Mouse (Mus musculus) ovary, postnatal 10 days (tissue): ENCODE data around the gene Nbea.

ENCODE experiments used
- DNase-seq: peaks from one replicate; pipeline ENCODE4 v3.0.0; 2022; ENCODE audit warnings: low spot score

Nbea gene

GRCm38 (mm10) chr3:55783171-55784081 lies 400.1 kb downstream of the Nbea start:
- no peak for DNase-seq

GRCm38 (mm10) chr3:55782771-55783170 lies 400.7 kb downstream of the Nbea start:
- no peak for DNase-seq

- DNase-seq, result no peak
These were observed 401.3 kb downstream of the Nbea start, which contains the start of gene Mab21l1 for GRCm38 (mm10) chr3:55782056-55782687. Gene Mab21l1 (plus strand): TSS chr3:55782510.

GRCm38 (mm10) chr3:55781429-55782055 lies 402.0 kb downstream of the Nbea start:
- DNase-seq, result no peak

GRCm38 (mm10) chr3:55780120-55781070 lies 403.1 kb downstream of the Nbea start:
- DNase-seq, result no peak

GRCm38 (mm10) chr3:55778764-55779730 lies 404.5 kb downstream of the Nbea start:
- no peak for DNase-seq

- DNase-seq, result no peak
These were observed 406.0 kb downstream of the Nbea start for GRCm38 (mm10) chr3:55777501-55777900.

GRCm38 (mm10) chr3:55775753-55776152 lies 407.7 kb downstream of the Nbea start:
- DNase-seq, result no peak

GRCm38 (mm10) chr3:55775245-55775644 lies 408.3 kb downstream of the Nbea start:
- no peak for DNase-seq

- no peak for DNase-seq
These were observed 409.3 kb downstream of the Nbea start for GRCm38 (mm10) chr3:55774203-55774602.

GRCm38 (mm10) chr3:55769308-55769707 lies 414.2 kb downstream of the Nbea start:
- DNase-seq, result no peak

- no peak for DNase-seq
These were observed 414.8 kb downstream of the Nbea start for GRCm38 (mm10) chr3:55768654-55769053.

GRCm38 (mm10) chr3:55763591-55763990 lies 419.9 kb downstream of the Nbea start:
- no peak for DNase-seq

GRCm38 (mm10) chr3:55758297-55758696 lies 425.2 kb downstream of the Nbea start:
- no peak for DNase-seq

- no peak for DNase-seq
These were observed 426.8 kb downstream of the Nbea start for GRCm38 (mm10) chr3:55756602-55757190.

GRCm38 (mm10) chr3:55755805-55756601 lies 427.5 kb downstream of the Nbea start:
- DNase-seq, result no peak

- no peak for DNase-seq
These were observed 428.4 kb downstream of the Nbea start for GRCm38 (mm10) chr3:55754981-55755608.

GRCm38 (mm10) chr3:55753872-55754271 lies 429.6 kb downstream of the Nbea start:
- DNase-seq, result no peak

- DNase-seq, result no peak
These were observed 430.9 kb downstream of the Nbea start for GRCm38 (mm10) chr3:55752558-55752957.
